Mouse (Mus musculus): Measurements from ENCODE around the gene Rcn1. TPM values are rescaled to one million over a fixed set of nuclear protein-coding genes. Genes with fewer than 3 reads are reported as not detected.

The Rcn1 gene
- total RNA-seq, 2 experiments from 2014 or later = 36.6 to 43.5 TPM

DNA sequence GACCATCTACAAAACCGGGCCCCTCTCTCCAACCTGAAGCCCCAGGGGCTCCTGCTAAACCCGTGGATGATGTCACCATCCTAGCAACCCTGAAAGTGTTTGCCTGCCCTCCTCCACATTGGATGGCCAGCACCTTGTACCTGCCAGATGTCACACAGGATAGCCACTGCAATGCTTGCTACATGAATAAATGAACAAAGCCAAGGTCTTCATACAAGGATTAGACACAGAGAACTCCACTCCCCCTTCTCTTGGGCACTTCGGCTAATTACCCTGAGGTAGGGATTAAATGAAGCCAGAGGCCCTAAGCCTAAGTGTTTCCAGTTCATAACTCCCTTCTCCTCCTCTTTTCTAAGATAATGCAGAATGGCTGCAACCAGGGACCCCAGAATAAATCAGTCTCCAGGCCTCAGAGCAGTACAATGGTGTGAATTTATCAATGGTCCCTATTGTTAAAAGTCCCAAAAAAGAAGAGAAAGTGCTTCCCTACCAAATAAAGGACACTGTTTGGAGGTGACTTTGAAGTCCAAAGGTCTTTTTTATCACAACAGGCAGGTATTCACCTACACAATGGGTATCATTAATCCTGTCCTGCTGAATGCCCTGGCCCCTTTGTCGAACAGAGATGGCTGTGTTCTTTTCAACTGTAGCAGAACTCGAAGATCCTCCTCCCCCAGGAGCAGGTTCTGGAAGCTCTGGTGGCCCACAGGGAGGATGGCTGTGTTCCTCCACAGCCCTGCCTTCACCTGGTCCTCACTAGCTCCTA is 1.5 kb downstream of the Rcn1 start:
- intact Hi-C loops (cut with DNase I) = no loop called here

DNA sequence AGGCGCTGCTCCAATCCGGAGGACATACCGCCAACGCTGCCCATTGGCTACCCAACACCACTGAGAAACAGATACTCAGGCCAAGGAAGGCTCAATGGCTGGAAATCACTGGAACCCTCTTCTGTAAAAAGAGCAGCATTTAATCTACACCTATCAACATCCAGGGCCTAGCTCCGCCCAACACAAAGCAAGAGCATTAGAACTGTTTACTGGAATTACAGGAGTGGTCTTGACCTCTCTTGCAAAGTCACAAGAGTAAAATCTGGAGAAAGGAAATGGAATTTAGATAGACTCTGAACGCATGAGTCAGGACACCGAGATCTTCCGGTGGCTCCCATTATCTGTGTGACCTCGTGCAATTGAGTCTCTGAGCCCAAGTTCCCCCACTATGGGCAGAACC is 3.1 kb downstream of the Rcn1 start:
- intact Hi-C loops (cut with DNase I) = no loop called here
- no peak for DNase-seq

More for the DNA sequence above, 1.5 kb downstream of the Rcn1 start:
- DNase-seq = no peak

DNA sequence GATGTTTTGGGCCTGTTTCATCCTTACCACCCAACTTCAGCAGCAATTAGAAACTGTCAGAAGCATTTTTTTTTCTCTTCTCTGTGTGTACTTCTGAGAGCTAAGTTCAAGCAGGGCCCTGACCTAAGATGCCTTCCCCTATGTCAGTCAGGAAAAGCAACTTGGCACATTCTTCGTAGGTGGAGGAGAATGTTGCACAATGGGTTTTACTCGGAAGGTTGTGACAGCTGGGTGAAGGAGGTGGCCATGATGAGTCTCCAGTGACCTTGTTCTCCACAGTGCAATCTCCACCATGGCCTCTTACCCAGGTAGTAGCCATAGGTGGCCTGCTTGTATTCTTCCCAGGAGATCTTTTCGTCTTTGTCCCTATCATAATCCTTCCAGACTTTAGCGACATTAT is 4.7 kb downstream of the Rcn1 start:
- intact Hi-C loops (cut with DNase I) = no loop called here
- DNase-seq = no peak

DNA sequence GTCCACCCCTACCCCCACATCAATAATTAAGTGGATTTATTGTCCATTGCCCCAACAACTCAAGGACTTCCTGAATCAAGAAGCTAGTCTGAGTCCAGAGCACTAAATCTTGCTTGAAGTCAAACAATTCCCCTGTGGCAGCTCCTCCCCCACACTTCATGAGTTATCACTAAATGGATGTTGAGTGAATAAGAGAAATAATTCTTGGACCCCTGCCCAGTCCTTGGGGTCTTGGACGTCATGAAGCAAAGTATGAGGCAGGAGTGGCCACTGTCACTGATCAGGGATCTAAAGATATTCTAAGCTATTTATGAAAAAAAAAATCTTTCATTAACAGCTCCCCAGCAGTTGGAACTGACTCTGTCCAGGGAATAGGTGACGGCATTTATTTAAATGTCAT is 6.6 kb downstream of the Rcn1 start:
- DNase-seq = no peak
- intact Hi-C loops (cut with DNase I) = no loop called here

DNA sequence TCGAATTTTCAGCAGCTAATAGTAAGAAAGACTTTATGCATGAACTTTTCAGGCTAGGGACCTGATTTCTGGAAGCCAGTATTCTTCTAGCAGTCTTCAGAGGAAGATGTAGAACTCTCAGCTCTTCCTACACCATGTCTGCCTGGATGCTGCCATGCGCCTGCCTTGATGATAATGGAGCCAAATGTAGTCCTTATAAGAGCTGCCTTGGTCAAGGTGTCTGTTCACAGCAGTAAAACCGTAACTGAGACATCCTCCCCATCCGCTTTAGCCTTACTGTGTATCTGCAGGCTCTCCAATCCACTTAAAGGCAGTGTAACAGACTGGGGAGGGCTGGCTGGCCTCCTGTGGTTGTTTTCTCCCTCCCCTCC is 7.7 kb downstream of the Rcn1 start:
- DNase-seq = no peak
- intact Hi-C loops (cut with DNase I) = no loop called here

DNA sequence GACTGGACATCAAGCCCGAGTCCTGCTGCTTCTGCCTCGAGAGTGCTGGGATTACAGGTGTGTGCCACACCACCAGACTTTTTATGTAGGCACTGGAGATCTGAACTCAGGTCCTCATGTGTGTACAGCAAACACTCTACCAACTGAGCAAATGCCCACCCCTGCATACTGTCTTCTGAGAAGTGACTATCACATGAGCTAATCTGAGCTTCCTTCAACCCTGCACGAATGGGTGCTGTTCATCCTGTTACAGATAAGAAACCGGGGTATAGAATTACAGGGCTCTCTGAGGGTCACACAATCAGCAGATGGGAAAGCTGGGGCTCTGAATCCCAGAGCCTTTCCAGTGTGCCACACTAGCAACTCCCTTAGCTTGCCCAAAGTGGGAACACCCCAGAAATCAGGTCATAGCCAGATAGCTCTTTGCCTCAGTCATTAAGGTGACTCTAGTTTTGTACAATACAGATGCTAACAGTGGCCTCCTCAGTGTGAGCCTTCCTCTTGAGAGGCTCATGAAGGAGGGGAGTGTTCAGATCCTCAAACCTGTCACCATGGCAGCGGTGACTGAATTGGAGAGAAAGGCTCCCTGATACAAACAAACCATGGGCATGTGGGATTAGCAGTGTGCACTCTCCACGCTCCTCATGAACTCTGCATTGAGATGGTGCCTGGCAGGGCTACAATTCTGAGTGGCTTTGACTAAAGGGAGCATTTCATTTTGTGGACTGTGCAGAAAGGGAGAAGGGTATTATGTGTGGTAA is 8.3 kb downstream of the Rcn1 start:
- intact Hi-C loops (cut with DNase I) = no loop called here
- DNase-seq = no peak

DNA sequence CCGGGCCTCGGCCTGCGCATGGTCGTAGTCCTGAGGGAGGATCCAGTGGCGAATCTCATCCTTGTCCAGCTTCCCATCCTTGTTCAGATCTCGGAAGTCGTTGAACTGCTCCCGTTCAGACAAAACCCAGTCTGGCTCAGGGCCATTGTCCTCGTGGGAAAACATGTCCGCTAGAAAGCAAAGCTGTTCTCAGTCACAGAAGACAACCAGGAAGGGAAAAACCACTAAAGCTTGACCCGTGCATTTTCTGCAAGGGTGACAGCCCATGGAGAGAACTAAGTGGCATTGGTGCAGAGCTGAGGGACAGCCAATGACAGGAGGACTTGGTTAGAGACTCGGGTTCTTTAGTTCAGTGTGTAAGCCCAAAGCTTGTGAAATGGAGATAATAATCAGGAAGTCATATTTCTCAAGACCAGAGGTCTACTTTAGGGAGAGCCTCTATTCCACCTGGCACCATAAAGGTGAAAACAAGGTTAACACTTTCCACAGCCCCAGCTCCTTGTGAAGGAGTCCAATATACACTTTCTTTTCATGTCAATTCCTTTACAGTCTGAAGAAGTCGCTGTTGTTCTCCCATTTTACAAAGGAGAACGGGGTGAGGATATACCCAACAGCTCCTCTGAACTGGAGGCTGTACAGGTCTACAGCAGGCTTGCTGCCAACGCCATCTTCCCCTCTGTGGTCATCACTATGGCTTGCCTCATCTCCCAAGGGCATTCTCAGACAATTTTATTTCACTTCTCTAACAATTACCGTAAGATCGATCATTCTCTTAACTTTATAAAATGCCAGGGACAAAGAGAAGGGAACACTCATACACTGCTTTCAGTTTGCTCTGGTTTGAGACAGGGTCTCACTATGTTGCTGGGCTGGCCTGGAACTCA is 9.9 kb downstream of the Rcn1 start:
- intact Hi-C loops (cut with DNase I) = no loop called here
- DNase-seq = no peak

DNA sequence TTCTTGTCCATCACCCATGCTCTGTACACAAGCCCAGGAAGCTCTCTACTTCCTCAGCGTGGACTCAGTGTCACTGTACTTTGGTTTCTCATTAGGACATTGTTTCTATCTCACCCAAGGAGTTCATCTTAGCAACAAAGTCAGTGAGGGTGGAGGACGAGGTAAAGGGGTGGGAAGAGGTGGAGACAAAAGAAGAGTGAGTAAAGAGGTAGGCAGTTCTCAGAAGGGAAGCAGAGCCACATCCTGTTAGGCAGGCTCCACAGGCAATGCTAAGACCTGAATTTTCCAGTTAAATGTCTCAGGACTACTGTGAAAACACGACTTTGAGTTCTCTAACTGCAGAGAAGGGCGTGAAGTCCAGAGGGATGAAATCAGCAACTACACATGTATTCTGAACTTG is 12.7 kb downstream of the Rcn1 start:
- intact Hi-C loops (cut with DNase I) = no loop called here
- no peak for DNase-seq

DNA sequence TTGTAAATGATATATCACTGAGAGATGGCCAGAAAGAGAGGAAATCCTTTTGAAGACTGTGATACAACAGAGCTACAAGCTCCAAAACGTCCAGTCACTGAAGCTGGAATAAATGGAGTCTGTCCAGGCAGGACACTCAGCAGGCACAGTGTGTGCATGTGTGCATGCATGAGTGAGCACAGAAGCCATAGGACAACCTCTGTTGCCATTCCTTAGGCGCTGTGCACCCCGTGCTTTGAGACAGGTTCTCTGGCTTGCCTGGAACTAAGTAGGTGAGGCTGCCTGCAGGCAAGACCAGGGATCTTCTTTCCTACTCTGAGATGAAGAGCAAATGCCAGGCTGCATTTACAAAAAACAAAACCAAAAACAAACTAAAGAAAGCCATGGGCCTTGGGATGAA is 14.1 kb downstream of the Rcn1 start:
- no peak for DNase-seq
- intact Hi-C loops (cut with DNase I) = no loop called here

DNA sequence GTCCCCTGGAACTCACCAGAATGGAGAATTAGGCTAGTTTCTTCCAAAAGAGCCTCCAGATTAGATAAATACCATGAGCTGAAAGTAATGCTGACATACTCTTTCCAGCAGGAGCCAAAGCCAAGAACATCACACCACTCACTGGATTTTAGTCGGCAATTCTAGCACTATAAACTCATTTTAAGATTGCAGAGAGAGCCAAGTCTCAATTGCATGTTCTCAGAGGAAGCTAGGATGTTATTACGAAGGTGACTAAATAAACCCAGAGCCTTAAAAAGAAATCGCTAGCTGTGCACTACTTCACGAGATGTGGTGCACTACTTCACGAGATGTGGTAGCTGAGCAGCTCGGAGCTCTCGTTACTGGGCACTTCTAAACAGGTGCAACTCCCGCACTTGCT is 16.1 kb downstream of the Rcn1 start:
- no peak for DNase-seq
- intact Hi-C loops (cut with DNase I) = no loop called here

DNA sequence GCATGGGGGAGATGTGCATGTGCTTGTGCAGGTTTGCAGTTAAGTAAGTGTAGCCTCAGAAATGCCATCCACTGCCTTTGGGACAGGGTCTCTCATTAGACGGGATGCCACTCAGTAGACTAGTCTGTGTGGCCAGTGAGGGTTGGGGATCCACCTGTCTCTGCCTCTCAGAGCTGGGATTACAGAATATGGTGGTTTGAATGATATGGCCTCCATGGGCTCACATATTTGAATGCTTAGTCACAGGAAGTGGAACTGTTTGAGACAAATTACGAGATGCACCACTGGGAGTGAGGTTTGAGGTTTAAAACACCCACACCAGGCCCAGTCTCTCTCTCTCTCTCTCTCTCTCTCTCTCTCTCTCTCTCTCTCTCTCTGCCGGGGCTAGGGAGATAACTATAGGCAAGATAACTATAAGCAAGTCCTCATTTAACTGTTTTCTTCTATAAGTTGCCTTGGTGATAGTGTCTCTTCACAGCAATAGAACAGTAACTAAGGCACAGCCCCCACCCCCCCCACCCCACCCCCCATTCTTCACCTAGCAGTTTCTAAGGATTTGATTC is 18.3 kb downstream of the Rcn1 start:
- intact Hi-C loops (cut with DNase I) = no loop called here
- no peak for DNase-seq

DNA sequence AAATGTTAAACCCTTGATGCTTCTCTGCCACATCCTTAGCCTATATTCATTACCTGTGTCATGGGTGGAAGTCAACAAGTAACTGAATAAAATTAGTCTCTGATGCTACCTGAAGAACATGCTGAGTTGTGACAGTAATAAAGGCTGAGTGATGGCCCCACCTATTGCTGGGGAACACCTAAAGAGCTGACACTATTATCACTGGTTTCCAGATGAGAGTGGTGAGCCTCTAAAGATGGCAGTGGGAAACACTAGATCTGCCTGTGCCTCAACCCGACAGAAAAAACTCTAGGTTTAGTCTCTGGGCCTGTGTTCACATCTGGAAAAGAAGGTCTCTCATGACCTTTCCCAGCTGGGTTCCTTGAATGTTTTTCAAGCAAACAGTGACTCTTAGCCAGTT is 19.4 kb downstream of the Rcn1 start:
- no peak for DNase-seq
- intact Hi-C loops (cut with DNase I) = no loop called here

DNA sequence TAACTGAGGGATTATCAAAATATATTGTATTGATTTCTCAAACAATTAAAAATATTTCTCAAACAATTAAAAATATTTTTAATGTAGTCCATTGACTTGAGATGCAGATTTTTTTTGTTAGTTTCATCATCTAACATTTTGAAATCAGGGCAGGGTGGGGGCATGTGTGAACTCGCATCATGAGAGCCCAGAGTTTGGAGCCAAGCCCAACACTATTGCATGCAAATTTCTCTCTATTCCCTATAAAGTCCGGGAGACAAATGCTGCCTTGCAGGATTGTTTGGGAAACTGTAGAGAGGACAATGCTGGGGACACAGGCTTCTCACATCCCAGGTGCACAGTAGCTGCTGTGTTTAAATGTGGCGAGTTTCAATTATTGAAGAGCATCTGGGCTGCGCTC is 23.4 kb downstream of the Rcn1 start:
- intact Hi-C loops (cut with DNase I) = no loop called here
- DNase-seq = no peak

DNA sequence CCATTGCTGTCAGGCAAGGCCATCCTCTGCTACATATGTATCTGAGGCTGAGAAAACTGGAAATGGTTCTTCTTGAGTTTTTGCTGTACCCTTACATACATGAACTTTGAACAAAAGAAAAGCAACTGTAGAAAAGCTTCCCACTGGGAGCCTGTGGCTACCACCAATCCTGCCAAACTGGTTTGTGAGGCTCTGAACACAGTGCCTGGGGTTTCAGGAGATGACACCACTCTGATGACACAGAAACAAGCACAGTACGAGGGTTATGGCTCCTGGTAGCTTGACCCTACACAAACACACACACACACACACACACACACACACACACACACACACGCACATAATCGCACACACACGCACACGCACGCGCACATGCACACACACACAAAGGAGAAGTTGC is 23.9 kb downstream of the Rcn1 start:
- DNase-seq = no peak
- intact Hi-C loops (cut with DNase I) = no loop called here

DNA sequence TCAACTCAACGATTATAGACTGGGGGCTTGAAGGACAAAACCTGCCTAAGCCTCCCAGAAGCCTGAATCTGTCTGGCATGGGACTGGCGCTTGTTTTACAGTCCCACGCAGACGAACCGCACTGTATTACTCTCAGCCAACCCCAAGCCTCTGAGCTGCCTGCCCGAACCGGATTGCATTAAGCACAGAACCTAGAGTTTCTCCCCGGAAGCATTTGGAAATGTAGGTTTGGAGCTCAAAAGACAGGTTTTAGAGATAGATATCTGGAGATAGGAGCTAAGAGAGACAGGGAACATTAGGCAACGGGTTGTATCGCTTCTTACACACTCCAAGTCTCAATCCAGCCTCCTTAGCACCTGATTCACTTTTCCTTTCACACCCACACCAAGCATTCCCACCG is 25.5 kb downstream of the Rcn1 start:
- intact Hi-C loops (cut with DNase I) = no loop called here
- no peak for DNase-seq

DNA sequence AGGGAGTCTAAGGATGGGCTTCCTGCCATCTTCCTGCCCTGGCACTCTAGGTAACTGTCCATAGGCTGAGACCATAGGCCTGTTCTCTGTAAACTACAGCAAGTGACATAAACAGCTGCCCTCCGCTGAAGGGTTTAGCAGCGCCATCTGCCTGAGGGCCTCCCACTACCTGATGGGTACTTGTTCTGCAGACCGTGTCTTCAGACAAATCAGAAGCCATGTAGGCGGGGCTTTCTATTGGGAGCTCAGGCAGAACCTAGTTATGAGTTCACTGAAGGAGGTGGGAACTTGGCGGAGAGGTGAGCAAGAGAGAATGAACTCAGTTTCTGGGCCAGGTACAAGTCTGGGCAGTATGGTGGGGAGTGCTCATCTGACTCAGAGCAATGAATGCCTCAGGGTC is 26.4 kb downstream of the Rcn1 start:
- no peak for DNase-seq
- intact Hi-C loops (cut with DNase I) = no loop called here

DNA sequence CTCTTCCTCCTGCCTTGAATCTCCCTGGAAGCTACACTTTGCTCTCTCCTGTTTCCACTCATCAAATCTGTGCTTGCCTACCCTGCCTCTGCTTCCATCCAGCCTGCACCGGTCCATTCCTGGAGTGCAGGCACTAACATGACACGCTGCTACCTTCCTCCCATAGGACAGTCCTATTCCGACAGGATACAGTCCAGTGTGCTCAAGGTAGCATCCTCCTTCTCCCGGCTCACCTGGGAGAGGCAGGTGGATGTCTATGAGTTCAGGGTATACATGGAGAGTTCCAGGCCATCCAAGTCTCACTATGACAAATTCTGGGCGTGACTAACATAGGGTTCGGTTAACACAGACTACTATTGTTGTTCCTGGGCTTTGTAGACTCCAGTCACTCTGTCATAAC is 27.0 kb downstream of the Rcn1 start:
- intact Hi-C loops (cut with DNase I) = no loop called here

DNA sequence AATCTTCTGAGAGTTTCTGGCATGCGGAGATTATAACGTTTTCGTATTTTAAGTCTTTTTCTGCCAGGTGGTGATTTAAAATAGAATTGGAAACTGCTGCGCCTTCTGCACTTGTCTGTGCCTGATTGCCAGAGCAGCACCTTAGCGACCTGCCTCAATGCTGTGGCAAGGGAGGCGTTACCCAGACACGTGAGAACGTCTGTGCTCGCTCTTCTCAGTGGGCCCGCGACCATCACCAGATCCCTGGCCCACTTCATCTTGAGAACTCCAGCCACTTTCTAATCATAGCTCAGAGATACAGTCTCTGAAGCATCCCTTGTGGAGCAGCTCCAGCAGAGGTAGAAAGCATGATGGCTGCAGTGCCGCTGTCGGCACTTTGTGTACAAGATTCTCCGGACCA is 28.4 kb downstream of the Rcn1 start:
- no peak for DNase-seq
- intact Hi-C loops (cut with DNase I) = no loop called here

More for the DNA sequence above, 27.0 kb downstream of the Rcn1 start:
- no peak for DNase-seq

DNA sequence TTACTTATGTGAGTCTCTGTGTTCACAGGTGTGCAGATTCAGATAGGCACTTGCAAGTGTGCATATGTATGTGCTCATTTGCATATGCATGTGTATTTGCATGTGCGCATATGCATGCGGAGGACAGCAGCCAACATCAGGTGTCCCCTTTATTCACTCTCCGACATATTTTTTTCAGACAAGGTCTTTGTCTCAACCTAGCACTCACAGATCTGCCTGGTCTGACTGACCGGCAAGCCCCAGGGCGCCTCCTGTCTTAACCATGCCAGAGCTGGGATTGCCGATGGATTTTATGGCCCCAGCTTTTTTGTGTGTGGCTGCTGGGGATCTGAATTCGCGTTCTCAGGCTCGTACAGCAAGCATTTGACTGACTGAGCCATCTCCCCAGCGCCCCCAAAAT is 28.9 kb downstream of the Rcn1 start:
- no peak for DNase-seq
- intact Hi-C loops (cut with DNase I) = no loop called here

DNA sequence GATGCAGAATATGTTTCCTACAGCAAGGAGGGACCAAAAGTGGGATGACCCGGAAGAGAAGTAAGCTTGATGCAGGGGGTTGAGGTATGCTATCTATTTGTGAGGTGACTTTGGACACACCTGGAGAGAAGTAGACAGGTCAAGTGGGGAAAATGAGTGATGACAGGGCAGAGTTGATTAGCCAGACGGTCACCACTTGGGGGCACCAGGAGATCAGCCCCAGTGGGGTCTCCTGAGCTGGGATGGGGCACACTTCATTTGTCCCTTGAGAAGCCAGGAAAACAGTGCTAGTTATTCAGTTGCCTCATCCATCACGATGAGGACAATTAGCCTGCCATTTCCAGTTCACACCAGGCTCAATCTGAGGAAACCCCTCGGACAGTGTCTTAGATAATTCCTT is 31.5 kb downstream of the Rcn1 start:
- no peak for DNase-seq
- intact Hi-C loops (cut with DNase I) = no loop called here

DNA sequence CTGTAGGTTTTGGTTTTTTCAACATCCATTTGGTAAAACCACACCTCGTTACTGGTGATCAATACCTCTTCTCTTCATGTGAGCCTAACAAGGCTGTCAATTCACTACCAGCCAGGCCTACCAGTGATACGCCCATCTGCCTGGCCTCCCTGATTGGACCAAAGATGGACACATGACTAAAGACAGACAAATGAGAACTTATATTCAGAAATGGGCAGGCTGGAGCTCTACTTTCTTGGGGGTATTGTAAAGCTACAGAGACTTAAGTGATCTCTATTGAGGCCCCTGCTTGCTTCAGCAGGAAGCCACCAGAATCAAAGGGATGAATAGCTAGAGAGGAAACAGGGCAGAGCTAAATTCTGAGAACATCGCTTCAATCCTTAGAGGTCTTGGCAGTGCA is 41.1 kb downstream of the Rcn1 start:
- intact Hi-C loops (cut with DNase I) = no loop called here
- no peak for DNase-seq

All from left cerebral cortex, postnatal 4 days (tissue).